Mouse (Mus musculus) stomach, embryonic 16.5 days (tissue): Measurements from ENCODE around the gene 4930432K21Rik. TPM values are rescaled to one million over a fixed set of nuclear protein-coding genes. Genes with fewer than 3 reads are reported as not detected.

Experiments used
- ATAC-seq: fragments of 200-750 bp; cut with Nextera tagmentation; 2 replicates; pipeline ENCODE4 v1.8.0; 2017; ENCODE audit warnings: moderate number of reproducible peaks, moderate TSS enrichment; ENCODE audit not compliant: insufficient read depth, low FRiP score
- H3K27ac ChIP-seq: fragments of 300-500 bp; sonication (generic); 2 replicates; pipeline ENCODE4 v1.5.1; 2014; ENCODE audit warnings: low read length
- H3K27me3 ChIP-seq: fragments of 300-500 bp; sonication (generic); 2 replicates; pipeline ENCODE4 v1.6.1; 2014; ENCODE audit warnings: low read length, control low read depth, mixed read lengths; ENCODE audit not compliant: control insufficient read depth, insufficient read depth
- H3K36me3 ChIP-seq: fragments of 300-500 bp; sonication (generic); 2 replicates; pipeline ENCODE4 v1.6.1; 2014; ENCODE audit warnings: low read length; ENCODE audit not compliant: control insufficient read depth, insufficient read depth
- H3K4me1 ChIP-seq: fragments of 300-500 bp; sonication (generic); 2 replicates; pipeline ENCODE4 v1.6.1; 2014; ENCODE audit warnings: low read length, control low read depth, mixed read lengths; ENCODE audit not compliant: control insufficient read depth, insufficient read depth
- H3K4me2 ChIP-seq: fragments of 300-500 bp; sonication (generic); 2 replicates; pipeline ENCODE4 v1.6.1; 2014; ENCODE audit warnings: low read depth, low read length, mixed read lengths
- H3K4me3 ChIP-seq: fragments of 300-500 bp; sonication (generic); replicated peaks from 2 replicates; pipeline ENCODE4 v1.5.1; 2014; ENCODE audit warnings: mild to moderate bottlenecking, low read length
- H3K9ac ChIP-seq: fragments of 300-500 bp; sonication (generic); 2 replicates; pipeline ENCODE4 v1.6.1; 2014; ENCODE audit warnings: low read length
- H3K9me3 ChIP-seq: fragments of 300-500 bp; sonication (generic); replicated peaks from 2 replicates; pipeline ENCODE4 v1.6.1; 2016; ENCODE audit warnings: low read length, control low read depth; ENCODE audit not compliant: control insufficient read depth
- WGBS: fragments of 180-500 bp; shearing (Covaris S2); extraction: QIAGEN DNeasy Blood & Tissue Kit; methylation state at CpG from one replicate; pipeline ENCODE4 v1.1.7; 2014; 5-methylcytosine and 5-hydroxymethylcytosine counted together
- polyA plus RNA-seq: library from polyadenylated mRNA; unstranded; fragments of >200 nt; fragmentation: Nextera tagmentation; extraction: Ambion mirVana; gene quantifications from 2 replicates; pipeline ENCODE4 v1.2.1, GENCODE M21; 2015

4930432K21Rik gene
- polyA plus RNA-seq, 1 experiment from 2014 or later, result 1.0 TPM

DNA sequence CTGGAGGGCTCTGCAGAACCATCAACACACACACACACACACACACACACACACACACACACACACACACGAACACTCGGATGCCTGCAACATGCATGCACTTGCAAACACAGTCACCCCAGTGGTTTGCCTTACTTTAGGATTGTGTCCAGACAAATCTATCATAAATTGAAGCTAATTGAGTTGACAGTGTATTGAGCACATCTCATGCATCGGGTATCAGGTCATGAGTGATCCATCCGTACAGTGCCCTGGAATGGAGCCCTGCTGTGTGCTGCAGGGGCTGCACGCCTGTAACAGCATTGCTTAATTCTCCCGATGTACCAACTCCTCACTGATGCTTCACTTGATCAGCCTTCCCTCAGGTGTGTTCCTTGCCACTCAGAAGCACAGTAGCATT lies 32.2 kb upstream of the 4930432K21Rik start:
- Histone ChIP-seq H3K9me3 (no peaks in the 10 kb centered on the region), H3K27ac (no peak overlapping the region), H3K4me3 (no peak overlapping the region), H3K4me2 (no peak overlapping the region), H3K4me1 (no peaks in the 10 kb centered on the region), H3K9ac (no peak overlapping the region), H3K36me3 (no peaks in the 10 kb centered on the region), H3K27me3 (no peaks in the 10 kb centered on the region)
- WGBS, result 85% methylated on average over 6 of the region's 6 CpGs
- ATAC-seq, result no peak

DNA sequence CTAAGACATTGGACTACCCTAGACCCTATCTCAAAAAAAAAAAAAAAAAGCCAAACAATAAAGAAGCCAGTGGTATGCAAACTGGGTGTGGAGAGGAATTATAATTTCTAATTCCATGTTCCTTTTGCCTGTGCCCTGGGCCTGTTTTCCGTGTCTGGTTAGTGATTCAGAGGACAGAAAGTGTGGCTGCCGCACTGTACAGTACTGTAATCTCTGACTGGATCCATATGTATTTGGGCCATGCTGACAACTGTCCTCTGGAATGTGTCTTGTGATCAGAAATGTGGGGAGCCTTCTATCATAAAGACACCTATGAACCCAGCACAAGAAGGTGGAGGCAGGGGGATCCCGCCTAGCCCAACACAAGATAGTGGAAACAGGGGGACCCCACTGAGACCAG lies 25.7 kb upstream of the 4930432K21Rik start:
- no peaks in the 10 kb centered on the region for H3K9me3 ChIP-seq
- H3K4me2 ChIP-seq, result no peak overlapping the region
- H3K9ac ChIP-seq, result no peak overlapping the region
- ATAC-seq, result no peak
- no peaks in the 10 kb centered on the region for H3K36me3 ChIP-seq
- no peak overlapping the region for H3K27ac ChIP-seq
- WGBS, result 80% methylated on average over 3 of the region's 3 CpGs
- no peak overlapping the region for H3K4me3 ChIP-seq
- no peaks in the 10 kb centered on the region for H3K4me1 ChIP-seq
- H3K27me3 ChIP-seq, result no peaks in the 10 kb centered on the region

DNA sequence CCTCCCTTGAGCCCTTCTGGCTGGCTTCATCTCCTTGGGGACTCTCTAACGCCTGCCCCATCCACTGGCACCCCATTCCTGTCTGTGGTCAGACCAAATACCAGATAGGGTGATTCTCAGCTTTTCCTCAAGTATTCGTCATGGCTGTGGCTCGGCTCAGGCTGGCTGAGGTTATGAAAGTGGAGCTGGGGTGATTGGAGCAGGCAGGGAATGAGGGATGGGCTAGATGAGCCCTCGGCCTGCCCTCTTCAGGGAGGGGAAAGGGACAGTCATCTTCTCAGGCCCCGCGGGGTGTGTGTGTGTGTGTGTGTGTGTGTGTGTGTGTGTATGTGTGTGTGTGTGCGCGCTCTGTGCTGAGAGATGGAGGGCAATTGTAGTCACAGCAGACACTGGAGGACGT lies 22.2 kb upstream of the 4930432K21Rik start, which contains the start of gene Podnl1:
Gene Podnl1 (plus strand): TSS at position 334 of the 400 bp plus-strand sequence.
- no peak within 1 kb of the TSS for H3K9ac ChIP-seq
- H3K4me1 ChIP-seq, result no peaks in the 10 kb centered on the region
- no peaks in the 10 kb centered on the region for H3K9me3 ChIP-seq
- 46% methylated on average over 9 of the region's 9 CpGs for WGBS
- no peak within 1 kb of the TSS for H3K27ac ChIP-seq
- no peaks in the 10 kb centered on the region for H3K36me3 ChIP-seq
- H3K4me2 ChIP-seq, result no peak within 1 kb of the TSS
- H3K27me3 ChIP-seq, result no peaks in the 10 kb centered on the region
- no peak within 1 kb of the TSS for H3K4me3 ChIP-seq
- ATAC-seq, result 0 out of 2 replicates have a peak, but pooled peaks have one; percentile 37

DNA sequence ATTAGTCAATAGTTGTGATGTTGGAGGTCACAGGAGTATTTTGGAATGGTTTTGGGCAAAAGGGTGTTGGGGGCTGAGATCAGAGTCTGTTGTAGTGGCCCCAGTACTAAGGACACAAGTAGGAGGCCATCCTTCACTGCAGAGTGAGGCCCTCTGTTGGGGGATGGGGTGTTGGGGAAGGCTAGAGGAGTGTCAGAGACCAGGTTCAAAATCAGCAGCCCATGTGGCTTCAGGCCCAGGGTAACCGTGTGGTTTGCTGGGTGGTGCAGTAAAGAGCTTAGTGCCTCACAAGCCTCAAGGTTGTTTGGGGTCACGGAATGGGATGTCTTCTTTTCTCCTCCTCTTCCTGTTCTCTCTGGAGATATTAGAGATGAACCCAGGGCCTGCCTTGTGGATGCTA lies 21.1 kb upstream of the 4930432K21Rik start:
- no peak overlapping the region for H3K4me3 ChIP-seq
- WGBS, result 74% methylated on average over 2 of the region's 2 CpGs
- H3K27me3 ChIP-seq, result no peaks in the 10 kb centered on the region
- no peaks in the 10 kb centered on the region for H3K9me3 ChIP-seq
- no peaks in the 10 kb centered on the region for H3K36me3 ChIP-seq
- H3K27ac ChIP-seq, result no peak overlapping the region
- ATAC-seq, result no peak
- no peaks in the 10 kb centered on the region for H3K4me1 ChIP-seq
- H3K4me2 ChIP-seq, result no peak overlapping the region
- H3K9ac ChIP-seq, result no peak overlapping the region

DNA sequence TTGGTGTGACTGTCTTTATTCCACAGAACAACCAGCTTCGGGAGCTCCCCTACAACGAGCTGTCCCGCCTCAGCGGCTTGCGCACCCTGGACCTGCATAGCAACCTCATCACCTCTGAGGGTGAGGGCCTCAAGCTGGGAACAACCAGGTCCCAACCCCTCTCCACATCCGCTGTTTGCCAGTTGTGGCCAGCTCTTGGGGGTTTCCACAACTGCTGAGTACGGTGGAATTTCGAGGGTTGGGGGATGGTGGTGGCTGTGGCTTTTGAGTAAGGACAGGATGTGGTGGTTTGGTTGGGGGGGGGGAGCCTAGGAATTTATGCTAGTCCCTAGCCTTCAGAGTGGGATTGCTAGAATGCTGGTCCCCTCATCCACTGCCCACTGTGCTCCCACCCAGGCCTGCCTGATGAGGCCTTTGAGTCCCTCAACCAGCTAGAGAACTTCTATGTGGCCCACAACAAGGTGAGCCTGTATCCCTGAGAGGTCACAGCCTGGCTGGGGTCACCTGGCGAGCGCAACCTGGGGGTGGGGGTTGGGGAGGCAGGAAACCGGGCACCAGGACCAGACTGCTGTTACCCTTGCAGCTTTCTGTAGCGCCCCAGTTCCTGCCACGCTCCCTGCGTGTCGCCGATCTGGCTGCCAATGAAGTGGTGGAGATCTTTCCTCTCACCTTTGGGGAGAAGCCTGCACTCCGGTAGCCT lies 20.5 kb upstream of the 4930432K21Rik start:
- Histone ChIP-seq H3K4me1 (no peaks in the 10 kb centered on the region), H3K27ac (no peak overlapping the region), H3K9me3 (no peaks in the 10 kb centered on the region), H3K9ac (no peak overlapping the region), H3K4me2 (no peak overlapping the region), H3K27me3 (no peaks in the 10 kb centered on the region), H3K4me3 (no peak overlapping the region), H3K36me3 (no peaks in the 10 kb centered on the region)
- WGBS, result 63% methylated on average over 17 of the region's 17 CpGs
- ATAC-seq, result no peak

DNA sequence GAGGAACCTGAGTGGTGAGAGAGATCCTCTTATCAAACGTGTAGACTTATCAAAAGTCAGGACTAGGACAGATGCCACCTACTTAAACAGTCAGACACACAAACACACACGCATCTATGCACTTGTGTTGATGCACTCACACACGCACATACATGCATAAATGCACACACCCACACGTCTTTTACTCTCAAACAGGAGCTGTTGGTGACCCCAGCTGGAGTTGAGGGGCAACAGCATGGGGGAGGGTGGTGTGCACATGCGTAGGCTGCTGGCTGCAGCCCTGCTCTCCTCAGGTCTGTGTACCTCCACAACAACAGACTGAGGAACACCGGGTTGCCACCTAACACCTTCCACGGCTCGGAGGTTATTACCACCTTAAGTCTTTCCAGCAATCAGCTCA lies 19.5 kb upstream of the 4930432K21Rik start:
- no peak overlapping the region for H3K9ac ChIP-seq
- H3K4me2 ChIP-seq, result no peak overlapping the region
- WGBS, result 55% methylated on average over 8 of the region's 8 CpGs
- H3K27ac ChIP-seq, result no peak overlapping the region
- H3K4me1 ChIP-seq, result no peaks in the 10 kb centered on the region
- H3K36me3 ChIP-seq, result no peaks in the 10 kb centered on the region
- no peak for ATAC-seq
- H3K4me3 ChIP-seq, result no peak overlapping the region
- H3K9me3 ChIP-seq, result no peaks in the 10 kb centered on the region
- no peaks in the 10 kb centered on the region for H3K27me3 ChIP-seq

DNA sequence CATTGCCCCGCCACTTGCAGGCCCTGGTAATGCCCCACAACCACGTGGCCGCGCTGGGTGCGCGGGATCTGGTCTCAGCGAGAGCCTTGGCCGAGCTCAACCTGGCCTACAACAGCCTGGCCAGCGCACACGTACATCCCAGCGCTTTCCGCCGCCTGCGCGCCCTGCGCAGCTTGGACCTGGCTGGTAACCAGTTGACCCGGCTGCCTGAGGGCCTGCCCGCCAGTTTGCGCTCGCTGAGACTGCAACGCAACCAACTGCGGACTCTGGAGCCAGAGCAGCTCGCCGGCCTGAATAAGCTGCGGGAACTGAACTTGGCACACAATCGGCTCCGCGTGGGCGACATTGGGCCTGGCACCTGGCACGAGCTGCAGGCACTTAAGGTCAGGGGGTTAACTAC lies 17.0 kb upstream of the 4930432K21Rik start:
- H3K4me3 ChIP-seq, result no peak overlapping the region
- no peak overlapping the region for H3K9ac ChIP-seq
- no peaks in the 10 kb centered on the region for H3K4me1 ChIP-seq

DNA sequence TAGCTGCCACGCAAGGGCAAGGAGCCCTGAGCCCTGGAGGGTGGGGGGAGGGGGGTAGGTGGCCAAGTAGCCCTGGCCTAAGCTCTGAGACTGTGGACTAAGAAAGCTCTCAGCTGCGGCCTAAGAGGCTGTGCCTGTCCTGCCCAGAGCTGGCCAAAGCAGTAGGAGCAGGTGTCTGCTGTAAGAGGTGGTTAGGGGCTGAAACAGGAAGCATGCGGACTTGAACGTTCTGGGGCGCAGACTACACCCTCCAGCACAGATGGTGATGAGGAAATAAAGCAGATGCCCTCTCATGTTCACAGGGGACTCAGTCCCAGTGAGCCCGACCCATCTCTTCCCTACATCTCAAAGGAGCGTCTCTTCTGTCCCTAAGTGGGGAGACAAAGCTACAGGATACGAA lies 15.6 kb upstream of the 4930432K21Rik start:
- H3K27me3 ChIP-seq, result no peaks in the 10 kb centered on the region
- no peak overlapping the region for H3K4me3 ChIP-seq
- no peak overlapping the region for H3K27ac ChIP-seq
- H3K9me3 ChIP-seq, result no peaks in the 10 kb centered on the region
- ATAC-seq, result no peak
- H3K4me1 ChIP-seq, result no peaks in the 10 kb centered on the region
- WGBS, result 82% methylated on average over 8 of the region's 8 CpGs
- H3K36me3 ChIP-seq, result 0 out of 2 replicates have a peak, but pooled peaks cover 8% of the 10 kb centered on the region
- no peak overlapping the region for H3K4me2 ChIP-seq
- H3K9ac ChIP-seq, result no peak overlapping the region

More for the DNA sequence above, 17.0 kb upstream of the 4930432K21Rik start:
- H3K4me2 ChIP-seq, result no peak overlapping the region
- WGBS, result 48% methylated on average over 30 of the region's 30 CpGs
- H3K36me3 ChIP-seq, result 0 out of 2 replicates have a peak, but pooled peaks cover 7% of the 10 kb centered on the region
- no peaks in the 10 kb centered on the region for H3K9me3 ChIP-seq
- ATAC-seq, result no peak
- H3K27ac ChIP-seq, result no peak overlapping the region
- H3K27me3 ChIP-seq, result no peaks in the 10 kb centered on the region

DNA sequence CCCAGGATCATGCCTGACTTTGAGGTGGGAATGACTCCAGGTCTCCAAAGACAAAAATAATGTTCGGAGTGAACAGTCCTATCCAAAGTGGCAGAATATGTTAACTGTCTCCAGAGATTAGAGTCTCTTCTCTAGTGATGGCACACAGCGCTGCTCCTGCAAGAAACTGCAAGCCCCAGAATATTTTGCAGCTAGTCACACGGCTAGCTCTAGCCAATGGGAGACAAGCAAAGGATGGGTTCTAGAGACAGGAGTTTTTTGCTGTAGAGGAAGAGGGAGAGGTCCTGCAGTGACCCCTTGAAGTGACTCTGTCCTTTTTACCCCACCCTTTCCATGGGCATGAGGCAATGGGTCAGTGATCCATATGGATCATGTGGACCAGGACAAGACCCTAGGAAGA lies 10.0 kb upstream of the 4930432K21Rik start:
- H3K36me3 ChIP-seq, result peaks cover 25% of the 10 kb centered on the region
- H3K9me3 ChIP-seq, result no peaks in the 10 kb centered on the region
- WGBS, result 87% methylated on average over 3 of the region's 3 CpGs
- H3K27ac ChIP-seq, result no peak overlapping the region
- H3K4me2 ChIP-seq, result no peak overlapping the region
- H3K9ac ChIP-seq, result no peak overlapping the region
- H3K27me3 ChIP-seq, result no peaks in the 10 kb centered on the region
- ATAC-seq, result no peak
- H3K4me1 ChIP-seq, result no peaks in the 10 kb centered on the region
- H3K4me3 ChIP-seq, result no peak overlapping the region
